Mouse (Mus musculus) ES-Bruce4 (cell line): ENCODE data around the gene Mecom.

Source experiments
- CTCF ChIP-seq: IDR thresholded peaks from one replicate; pipeline ENCODE4 v1.8.1; 2011; ENCODE audit warnings: low read depth, low read length
- POLR2A ChIP-seq: IDR thresholded peaks from one replicate; pipeline ENCODE4 v1.8.1; 2011; ENCODE audit warnings: low read length; ENCODE audit not compliant: insufficient read depth

GRCm38 (mm10) chr3:30086139-30086538 is 461.7 kb downstream of the Mecom start:
- TF ChIP-seq CTCF = no peak
- TF ChIP-seq POLR2A = no peak
